Comparison of ENCODE assay signal across 8 mouse cellular contexts in genomic region chr4:129144401-129145367, GRCm38 (mm10). TPM values are rescaled to one million over a fixed set of nuclear protein-coding genes. Genes with fewer than 3 reads are reported as not detected.
A peak's percentile ranks its signal among the peaks of the same experiment; 100 is the strongest.
DNase-seq lines count a peak whose midpoint lies in the region; ATAC-seq and TF ChIP-seq lines count a peak whose summit lies in the region.

No protein-coding gene starts in this region.

- TF ChIP-seq CTCF in forebrain, postnatal 0 days (IDR thresholded peaks at IDR 0.05; ENCODE audit: low read depth) = no peak

- peak overlapping the region; percentile 74 for H3K27ac ChIP-seq in hindbrain, embryonic 13.5 days
- no peak overlapping the region for H3K27ac ChIP-seq in hindbrain, embryonic 10.5 days
- peak overlapping the region; percentile 78 for H3K27ac ChIP-seq in forebrain, postnatal 0 days (ENCODE audit: low read depth, low read length)
- H3K27ac ChIP-seq in stomach, embryonic 15.5 days = peak overlapping the region; percentile 55

- H3K4me2 ChIP-seq in hindbrain, embryonic 13.5 days = no peak overlapping the region
- H3K4me2 ChIP-seq in forebrain, postnatal 0 days (ENCODE audit: low read depth) = no peak overlapping the region
- H3K4me2 ChIP-seq in stomach, embryonic 15.5 days = no peak overlapping the region

- DNase-seq in hindbrain, embryonic 10.5 days (ENCODE audit: low spot score) = no peak
- DNase-seq in forebrain, postnatal 0 days = peak; percentile 87
- DNase-seq in left cerebral cortex, postnatal 25 days (ENCODE audit: low spot score in 2 of 2) = peak; percentile 85 to 98
- no peak for DNase-seq in embryo, embryonic 10.5 days (ENCODE audit: low spot score)
- no peak for DNase-seq in urinary bladder, postnatal 10 days (ENCODE audit: low spot score)
- DNase-seq in retina, embryonic 14.5 days (ENCODE audit: low spot score) = no peak

- intact Hi-C loops in left cerebral cortex, postnatal 25 days (cut with DNase I) = loop anchor here (2.0 kb wide), 1 partner anchor 22 kb away; the partner anchor contains the start of gene Hpca

- H3K27me3 ChIP-seq in hindbrain, embryonic 13.5 days = no peaks in the 10 kb centered on the region
- H3K27me3 ChIP-seq in hindbrain, embryonic 10.5 days (ENCODE audit: insufficient read depth, poor library complexity, severe bottlenecking) = peaks cover 4% of the 10 kb centered on the region
- H3K27me3 ChIP-seq in forebrain, postnatal 0 days (ENCODE audit: insufficient read depth, low read length) = no peaks in the 10 kb centered on the region
- H3K27me3 ChIP-seq in stomach, embryonic 15.5 days (replicated peaks) = no peaks in the 10 kb centered on the region

- H3K9me3 ChIP-seq in hindbrain, embryonic 13.5 days = no peaks in the 10 kb centered on the region
- H3K9me3 ChIP-seq in hindbrain, embryonic 10.5 days = no peaks in the 10 kb centered on the region
- no peaks in the 10 kb centered on the region for H3K9me3 ChIP-seq in forebrain, postnatal 0 days (ENCODE audit: low read length)
- no peaks in the 10 kb centered on the region for H3K9me3 ChIP-seq in stomach, embryonic 15.5 days

- H3K4me1 ChIP-seq in hindbrain, embryonic 13.5 days (replicated peaks) = peaks cover 39% of the 10 kb centered on the region
- H3K4me1 ChIP-seq in hindbrain, embryonic 10.5 days (replicated peaks) = peaks cover 25% of the 10 kb centered on the region
- peaks cover 11% of the 10 kb centered on the region for H3K4me1 ChIP-seq in forebrain, postnatal 0 days (ENCODE audit: insufficient read depth)
- peaks cover 19% of the 10 kb centered on the region; the same call in 1 of the 2 replicates for H3K4me1 ChIP-seq in stomach, embryonic 15.5 days

- no peak overlapping the region for H3K4me3 ChIP-seq in hindbrain, embryonic 13.5 days
- H3K4me3 ChIP-seq in hindbrain, embryonic 10.5 days = no peak overlapping the region
- no peak overlapping the region for H3K4me3 ChIP-seq in forebrain, postnatal 0 days (ENCODE audit: low read depth, low read length)
- no peak overlapping the region for H3K4me3 ChIP-seq in stomach, embryonic 15.5 days (replicated peaks)

- peaks cover 8% of the 10 kb centered on the region for H3K36me3 ChIP-seq in hindbrain, embryonic 13.5 days
- H3K36me3 ChIP-seq in hindbrain, embryonic 10.5 days = peaks cover 23% of the 10 kb centered on the region
- no peaks in the 10 kb centered on the region; the same call in 1 of the 2 replicates for H3K36me3 ChIP-seq in forebrain, postnatal 0 days (ENCODE audit: insufficient read depth)
- H3K36me3 ChIP-seq in stomach, embryonic 15.5 days = peaks cover 5% of the 10 kb centered on the region; the same call in 1 of the 2 replicates

- no peak for ATAC-seq in hindbrain, embryonic 13.5 days (ENCODE audit: low FRiP score)
- peak; percentile 79 for ATAC-seq in forebrain, postnatal 0 days
- peak; percentile 52; the same call in 1 of the 2 replicates for ATAC-seq in stomach, embryonic 15.5 days (ENCODE audit: insufficient read depth, low FRiP score, low read depth)

- WGBS in hindbrain, embryonic 13.5 days = 60% methylated on average over 16 of the region's 16 CpGs
- 71% methylated on average over 16 of the region's 16 CpGs for WGBS in hindbrain, embryonic 10.5 days
- WGBS in forebrain, postnatal 0 days = 24% methylated on average over 16 of the region's 16 CpGs
- whole genome bisulfite sequencing in stomach, embryonic 15.5 days = 43% methylated on average over 16 of the region's 16 CpGs

- peak overlapping the region; percentile 24; the same call in 1 of the 2 replicates for H3K9ac ChIP-seq in hindbrain, embryonic 13.5 days
- peak overlapping the region; percentile 28; the same call in 1 of the 2 replicates for H3K9ac ChIP-seq in forebrain, postnatal 0 days
- no peak overlapping the region for H3K9ac ChIP-seq in stomach, embryonic 15.5 days

RNA-seq across cellular contexts. Expression of gene Fndc5, which starts 7.9 kb away (rescaled TPM):
- 5.4 and 6.5 TPM in 2 replicates for polyA plus RNA-seq in hindbrain, embryonic 13.5 days (2015; fragmentation: Nextera tagmentation; extraction: Ambion mirVana)
- polyA plus RNA-seq in hindbrain, embryonic 10.5 days (2016; fragmentation: Nextera tagmentation; extraction: Ambion mirVana) = 0.72 and 1.8 TPM in 2 replicates
- 10.3 and 11.6 TPM in 2 replicates for total RNA-seq in forebrain, postnatal 0 days (2014; rRNA removed)
- polyA plus RNA-seq in forebrain, postnatal 0 days (2015; fragmentation: Nextera tagmentation; extraction: Ambion mirVana) = 5.8 and 8.3 TPM in 2 replicates
- total RNA-seq in left cerebral cortex, postnatal 25 days (2021) = 10 to 100 TPM; 56.2 to 63.4 TPM
- 2.7 and 2.8 TPM in 2 replicates for polyA plus RNA-seq in stomach, embryonic 15.5 days (2015; fragmentation: Nextera tagmentation; extraction: Ambion mirVana)

RNA-seq across cellular contexts. Expression of gene Hpca, which starts 22.8 kb away (rescaled TPM):
- 36.3 and 39.7 TPM in 2 replicates for polyA plus RNA-seq in hindbrain, embryonic 13.5 days (2015; fragmentation: Nextera tagmentation; extraction: Ambion mirVana)
- polyA plus RNA-seq in hindbrain, embryonic 10.5 days (2016; fragmentation: Nextera tagmentation; extraction: Ambion mirVana) = 2.6 and 4.7 TPM in 2 replicates
- 129 and 214 TPM in 2 replicates for total RNA-seq in forebrain, postnatal 0 days (2014; rRNA removed)
- polyA plus RNA-seq in forebrain, postnatal 0 days (2015; fragmentation: Nextera tagmentation; extraction: Ambion mirVana) = 110 and 128 TPM in 2 replicates
- total RNA-seq in left cerebral cortex, postnatal 25 days (2021) = 100 to 1,000 TPM; 621 to 724 TPM
- polyA plus RNA-seq in stomach, embryonic 15.5 days (2015; fragmentation: Nextera tagmentation; extraction: Ambion mirVana) = 2.4 and 2.7 TPM in 2 replicates

RNA-seq across cellular contexts. Expression of gene Tmem54, which starts 39.3 kb away (rescaled TPM):
- polyA plus RNA-seq in hindbrain, embryonic 13.5 days (2015; fragmentation: Nextera tagmentation; extraction: Ambion mirVana) = not detected in 2 replicates
- 2.5 and 5.1 TPM in 2 replicates for polyA plus RNA-seq in hindbrain, embryonic 10.5 days (2016; fragmentation: Nextera tagmentation; extraction: Ambion mirVana)
- not detected in 2 replicates for total RNA-seq in forebrain, postnatal 0 days (2014; rRNA removed)
- polyA plus RNA-seq in forebrain, postnatal 0 days (2015; fragmentation: Nextera tagmentation; extraction: Ambion mirVana) = not detected in 2 replicates
- not detected for total RNA-seq in left cerebral cortex, postnatal 25 days (2021)
- polyA plus RNA-seq in stomach, embryonic 15.5 days (2015; fragmentation: Nextera tagmentation; extraction: Ambion mirVana) = 47.7 and 56.2 TPM in 2 replicates

RNA-seq across cellular contexts. Expression of gene S100pbp, which starts 44.8 kb away (rescaled TPM):
- 17.6 and 18.0 TPM in 2 replicates for polyA plus RNA-seq in hindbrain, embryonic 13.5 days (2015; fragmentation: Nextera tagmentation; extraction: Ambion mirVana)
- polyA plus RNA-seq in hindbrain, embryonic 10.5 days (2016; fragmentation: Nextera tagmentation; extraction: Ambion mirVana) = 21.5 and 26.3 TPM in 2 replicates
- 41.4 and 52.2 TPM in 2 replicates for total RNA-seq in forebrain, postnatal 0 days (2014; rRNA removed)
- polyA plus RNA-seq in forebrain, postnatal 0 days (2015; fragmentation: Nextera tagmentation; extraction: Ambion mirVana) = 11.0 and 15.6 TPM in 2 replicates
- total RNA-seq in left cerebral cortex, postnatal 25 days (2021) = 10 to 100 TPM; 37.8 to 41.2 TPM
- 13.1 and 14.1 TPM in 2 replicates for polyA plus RNA-seq in stomach, embryonic 15.5 days (2015; fragmentation: Nextera tagmentation; extraction: Ambion mirVana)

RNA-seq across cellular contexts. Expression of gene Yars, which starts 44.9 kb away (rescaled TPM):
- polyA plus RNA-seq in hindbrain, embryonic 13.5 days (2015; fragmentation: Nextera tagmentation; extraction: Ambion mirVana) = 104 and 106 TPM in 2 replicates
- 104 and 109 TPM in 2 replicates for polyA plus RNA-seq in hindbrain, embryonic 10.5 days (2016; fragmentation: Nextera tagmentation; extraction: Ambion mirVana)
- total RNA-seq in forebrain, postnatal 0 days (2014; rRNA removed) = 97.7 and 119 TPM in 2 replicates
- 108 and 120 TPM in 2 replicates for polyA plus RNA-seq in forebrain, postnatal 0 days (2015; fragmentation: Nextera tagmentation; extraction: Ambion mirVana)
- total RNA-seq in left cerebral cortex, postnatal 25 days (2021) = 10 to 100 TPM; 85.3 to 96.2 TPM
- polyA plus RNA-seq in stomach, embryonic 15.5 days (2015; fragmentation: Nextera tagmentation; extraction: Ambion mirVana) = 72.3 and 80.0 TPM in 2 replicates

Comparison
In these comparisons a context has a peak if more than half of its experiments do, and no peak if none do; other contexts are left out.
1. DNase-seq: peak in forebrain, postnatal 0 days (single experiment) and left cerebral cortex, postnatal 25 days (2 of 2); none in hindbrain, embryonic 10.5 days (single experiment), embryo, embryonic 10.5 days (single experiment), urinary bladder, postnatal 10 days (single experiment) and retina, embryonic 14.5 days (single experiment).